Mouse (Mus musculus): ENCODE results near the gene Tcap. TPM values are rescaled to one million over a fixed set of nuclear protein-coding genes. Genes with fewer than 3 reads are reported as not detected.

The Tcap gene
- total RNA-seq, 2 experiments from 2014 or later: 1,084 to 2,520 TPM

DNA sequence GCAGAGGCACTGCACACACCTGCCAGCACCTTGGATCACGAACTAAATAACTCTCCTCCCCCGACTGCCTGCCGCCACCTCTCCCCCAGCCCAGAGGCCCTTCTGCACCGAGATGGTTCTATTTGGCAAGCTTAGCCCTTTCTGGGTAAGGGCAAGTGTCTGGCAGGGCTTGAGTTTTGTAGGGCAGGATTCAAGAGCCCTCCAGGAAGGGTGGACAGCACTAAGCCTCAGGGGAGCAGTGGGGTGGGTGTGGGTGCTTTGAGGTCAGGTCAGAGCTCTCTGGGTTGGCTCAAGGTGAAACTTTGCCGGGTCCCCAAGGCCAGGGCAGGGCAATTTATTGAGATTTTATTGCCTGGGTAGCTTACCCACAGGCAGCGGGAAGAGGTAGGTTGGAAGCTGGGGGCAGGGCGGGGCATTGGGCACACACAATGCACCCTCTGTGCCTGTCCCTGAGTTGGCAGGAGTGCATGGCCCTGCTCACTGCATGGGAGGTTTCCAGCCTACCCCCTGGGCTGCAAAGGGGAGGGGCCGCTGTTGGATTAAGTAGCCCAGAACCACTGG, 29.9 kb upstream of the Tcap start:
- intact Hi-C loops (cut with DNase I): no loop called here

GRCm38 (mm10) chr11:98354445-98354844, 29.2 kb upstream of the Tcap start:
- intact Hi-C loops (cut with DNase I): no loop called here
- no peak for DNase-seq (ENCODE audit: low spot score)

More for the DNA sequence above, 29.9 kb upstream of the Tcap start:
- no peak for DNase-seq (ENCODE audit: low spot score)

DNA sequence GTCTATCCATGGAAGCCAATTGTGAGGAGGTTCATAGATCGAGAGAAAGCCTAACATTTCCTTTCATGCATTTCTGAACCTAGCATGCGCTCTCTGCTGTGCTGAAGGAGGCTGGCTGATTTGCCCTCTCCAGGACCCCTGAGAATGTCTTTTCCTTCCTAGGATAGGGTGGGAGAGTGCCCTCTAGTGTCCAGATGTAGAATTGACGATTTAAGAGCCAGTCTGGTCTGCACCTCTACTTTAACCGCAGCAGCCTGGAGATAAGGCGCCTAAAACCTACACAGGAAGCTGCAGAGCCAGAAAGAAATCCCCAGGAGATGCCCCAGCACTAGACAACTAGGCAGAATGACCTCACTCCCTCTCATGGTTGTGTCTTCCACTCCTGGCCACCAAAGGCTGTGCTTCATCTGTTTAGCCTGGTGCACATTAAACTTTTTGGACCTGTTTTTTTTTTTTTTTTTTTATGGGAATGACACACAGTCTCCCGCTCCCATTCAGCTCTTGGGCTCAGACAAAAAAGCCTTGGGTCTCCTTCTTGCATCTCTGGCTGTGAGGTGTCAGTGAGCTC, 27.8 kb upstream of the Tcap start:
- intact Hi-C loops (cut with DNase I): no loop called here
- DNase-seq (ENCODE audit: low spot score): no peak

- intact Hi-C loops (cut with DNase I): no loop called here
- no peak for DNase-seq (ENCODE audit: low spot score)
Measured at GRCm38 (mm10) chr11:98356625-98357394, 26.8 kb upstream of the Tcap start.

DNA sequence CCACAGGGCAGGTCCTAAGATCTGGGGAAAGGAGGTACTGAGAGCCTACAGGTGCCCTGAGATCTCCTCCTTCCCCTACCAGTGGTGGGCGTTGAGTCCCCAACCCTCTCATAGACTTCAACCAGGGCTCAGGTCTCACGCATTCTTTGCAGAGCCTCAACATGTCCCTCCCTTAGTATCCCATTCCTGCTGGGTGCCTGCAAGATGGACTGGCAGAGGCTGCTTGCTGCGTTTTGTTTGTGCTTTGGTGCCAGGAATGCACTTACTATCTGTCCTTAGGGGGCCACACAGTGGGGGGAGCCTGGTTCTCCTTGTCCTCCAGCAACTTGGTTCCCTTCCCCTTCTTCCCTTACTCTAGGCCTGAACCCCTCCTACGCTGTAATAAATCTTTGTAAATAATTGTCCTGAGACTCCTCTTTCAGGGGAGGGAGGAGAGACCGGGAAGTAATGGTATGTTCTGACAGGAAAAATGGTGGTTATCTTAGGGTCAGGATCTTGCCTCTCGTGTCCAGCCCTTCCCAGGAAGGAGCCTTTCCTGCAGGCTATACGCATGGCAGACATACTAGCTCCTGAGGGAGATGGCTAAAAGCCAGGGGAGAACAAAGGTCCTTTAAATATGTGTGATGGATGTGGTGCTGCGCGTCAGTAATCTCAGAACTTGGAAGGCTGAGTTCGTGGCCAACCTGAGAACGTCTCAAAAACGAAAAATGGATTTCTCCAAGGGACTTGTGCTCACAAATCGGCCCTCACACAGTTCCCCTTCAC, 26.0 kb upstream of the Tcap start:
- no peak for DNase-seq (ENCODE audit: low spot score)
- intact Hi-C loops (cut with DNase I): no loop called here

- DNase-seq (ENCODE audit: low spot score): peak; percentile 78
- intact Hi-C loops (cut with DNase I): no loop called here
Measured at GRCm38 (mm10) chr11:98358161-98359083, 25.2 kb upstream of the Tcap start, which contains the start of gene Stard3. Stard3 (plus strand) TSS chr11:98358368.

GRCm38 (mm10) chr11:98360866-98361521, 22.6 kb upstream of the Tcap start:
- no peak for DNase-seq (ENCODE audit: low spot score)
- intact Hi-C loops (cut with DNase I): no loop called here

DNA sequence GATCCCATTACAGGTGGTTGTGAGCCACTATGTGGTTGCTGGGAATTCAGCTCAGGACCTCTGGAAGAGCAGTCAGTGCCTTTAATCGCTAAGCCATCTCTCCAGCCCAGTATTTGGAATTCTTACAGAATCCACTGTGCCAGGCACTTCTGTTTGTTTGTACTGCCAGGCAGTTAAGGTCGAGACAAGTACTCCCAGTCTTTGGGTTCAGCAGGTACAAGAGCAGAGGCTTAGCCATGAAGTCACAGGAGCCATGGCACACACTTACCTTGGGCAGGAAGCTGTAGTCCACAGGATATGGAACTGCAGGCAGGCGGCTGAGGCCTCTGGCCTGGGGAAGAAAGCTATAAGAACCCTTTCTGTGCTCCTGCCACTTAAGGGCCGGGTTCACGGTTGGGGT, 19.8 kb upstream of the Tcap start:
- intact Hi-C loops (cut with DNase I): no loop called here
- no peak for DNase-seq (ENCODE audit: low spot score)

- intact Hi-C loops (cut with DNase I): no loop called here
- DNase-seq (ENCODE audit: low spot score): no peak
Measured at GRCm38 (mm10) chr11:98364410-98364809, 19.2 kb upstream of the Tcap start.

DNA sequence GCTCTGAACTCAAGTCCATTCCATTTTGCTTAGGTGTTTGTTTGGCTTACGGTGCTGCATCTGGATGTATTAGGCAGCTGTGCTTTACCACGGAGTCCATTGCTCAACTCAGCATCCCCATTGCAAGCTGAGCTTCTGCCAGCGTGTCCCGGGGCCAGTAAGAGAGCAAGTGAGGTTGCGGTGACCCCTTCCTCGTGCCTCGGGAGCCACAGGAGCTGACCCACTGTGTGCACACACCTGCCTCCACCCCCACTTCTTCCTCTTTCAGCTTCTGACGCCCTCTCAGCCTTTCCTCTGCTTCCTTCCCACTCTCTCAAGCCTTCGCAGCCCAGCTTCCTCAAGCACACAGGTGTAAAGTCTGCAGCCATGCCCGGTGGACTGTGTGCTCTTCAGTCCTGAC, 17.3 kb upstream of the Tcap start:
- DNase-seq (ENCODE audit: low spot score): no peak
- intact Hi-C loops (cut with DNase I): no loop called here

DNA sequence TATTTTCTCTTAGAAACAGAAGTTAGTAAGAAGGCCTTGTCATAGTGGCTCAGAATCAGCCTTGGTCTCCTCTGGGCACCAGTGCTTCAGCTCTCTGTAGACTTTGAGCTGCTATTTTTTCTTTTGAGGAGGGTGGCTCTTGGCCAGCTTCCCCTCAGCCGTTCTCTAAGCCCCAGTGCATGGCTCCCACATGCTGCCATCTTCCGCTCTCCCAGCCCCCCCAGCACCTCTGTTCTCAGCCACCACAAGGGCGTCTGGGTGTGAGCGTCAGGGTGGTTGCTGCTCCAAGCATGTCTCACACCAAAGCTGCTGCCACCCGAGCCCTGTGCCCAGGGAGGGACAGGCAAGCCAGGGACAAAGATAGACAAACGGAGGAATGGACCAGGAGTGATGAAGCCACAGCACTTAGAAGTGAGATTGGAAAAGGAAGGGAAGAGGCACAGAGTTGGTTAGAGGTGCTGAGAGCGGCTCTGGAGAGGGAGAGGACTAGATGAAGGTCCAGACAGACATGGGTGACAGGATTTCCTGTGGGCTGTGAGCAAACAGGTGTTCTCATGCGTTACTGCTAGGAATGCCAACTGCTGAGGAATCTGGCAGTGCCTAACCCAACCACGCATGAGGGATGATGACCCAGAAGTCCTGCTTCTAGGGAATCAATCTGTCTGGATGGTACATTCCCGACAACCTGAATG, 16.3 kb upstream of the Tcap start:
- intact Hi-C loops (cut with DNase I): no loop called here
- no peak for DNase-seq (ENCODE audit: low spot score)

DNA sequence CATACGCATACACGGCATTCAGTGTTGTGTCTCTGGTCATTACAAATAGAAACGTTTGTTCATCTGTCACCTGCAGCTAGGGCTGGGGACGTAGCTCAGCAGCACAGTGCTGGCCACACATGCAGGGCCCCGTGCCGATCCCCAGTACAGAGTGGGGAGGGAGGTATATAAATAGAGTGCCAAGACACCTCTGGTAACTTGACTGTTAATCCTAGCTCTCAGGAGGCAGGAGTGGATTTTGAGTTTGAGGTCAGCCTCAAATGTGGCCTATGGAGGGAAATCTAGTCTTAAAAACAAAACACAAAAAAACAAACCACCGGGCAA, 15.8 kb upstream of the Tcap start:
- no peak for DNase-seq (ENCODE audit: low spot score)
- intact Hi-C loops (cut with DNase I): no loop called here

GRCm38 (mm10) chr11:98369337-98369736, 14.3 kb upstream of the Tcap start:
- intact Hi-C loops (cut with DNase I): no loop called here
- no peak for DNase-seq (ENCODE audit: low spot score)

- intact Hi-C loops (cut with DNase I): no loop called here
- DNase-seq (ENCODE audit: low spot score): no peak
Measured at GRCm38 (mm10) chr11:98370588-98370987, 13.0 kb upstream of the Tcap start.

DNA sequence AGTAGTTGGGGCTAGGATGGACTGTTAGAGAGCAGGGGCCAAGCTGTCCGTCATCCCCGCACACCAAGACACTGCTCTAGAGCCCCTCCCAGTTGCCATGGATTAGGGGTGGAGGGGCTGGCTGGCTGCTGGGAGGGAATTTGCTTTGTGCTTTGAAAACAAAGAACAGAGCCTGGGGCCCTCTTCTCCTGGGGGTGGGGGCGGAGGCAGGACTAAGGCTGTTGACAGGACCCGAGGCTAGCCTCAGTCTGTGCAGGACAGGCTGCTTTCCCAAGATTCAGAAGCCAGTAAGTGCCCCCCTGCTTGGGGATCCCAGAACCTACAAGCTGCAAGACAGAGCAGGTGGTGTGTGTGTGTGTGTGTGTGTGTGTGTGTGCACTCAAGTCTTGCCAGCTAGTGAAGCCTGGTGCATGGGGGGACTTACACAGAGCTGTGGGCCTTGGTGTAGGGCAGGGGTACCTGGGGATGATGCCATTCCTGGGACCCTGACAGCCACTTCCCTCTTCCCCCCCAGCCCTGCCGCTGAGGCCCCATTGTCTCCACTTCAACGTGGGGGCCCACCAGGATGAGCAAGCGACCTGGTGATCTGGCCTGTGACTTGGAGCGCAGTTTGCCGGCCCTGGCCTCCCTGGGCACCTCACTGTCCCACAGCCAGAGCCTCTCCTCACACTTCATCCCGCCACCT, 11.9 kb upstream of the Tcap start:
- intact Hi-C loops (cut with DNase I): loop anchor here (2.0 kb wide), 1 partner anchor 29 kb away; no protein-coding TSS in a partner anchor
- DNase-seq (ENCODE audit: low spot score): no peak

- DNase-seq (ENCODE audit: low spot score): no peak
- intact Hi-C loops (cut with DNase I): loop anchor here (2.0 kb wide), 1 partner anchor 30 kb away; no protein-coding TSS in a partner anchor
Measured at GRCm38 (mm10) chr11:98372406-98372805, 11.2 kb upstream of the Tcap start.

DNA sequence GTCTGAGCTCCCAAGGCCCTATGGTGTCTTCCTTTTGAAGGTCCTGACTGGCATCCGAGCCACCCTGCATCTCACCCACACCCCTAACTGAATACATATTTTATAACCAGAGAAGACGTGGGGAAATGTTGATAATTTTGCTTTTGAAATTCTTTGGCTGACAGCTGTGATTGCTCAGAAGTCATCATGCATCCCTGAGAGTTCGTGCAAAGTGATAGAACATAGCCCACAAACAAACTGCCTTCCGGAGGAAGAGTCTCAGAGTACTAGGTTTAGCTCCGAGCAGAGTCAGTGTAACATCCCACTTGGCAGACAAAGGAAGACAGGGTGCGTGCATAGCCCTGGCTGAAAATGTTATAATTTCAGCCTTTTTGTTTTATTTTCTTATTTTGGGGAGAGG, 10.4 kb upstream of the Tcap start:
- intact Hi-C loops (cut with DNase I): loop anchor here (2.0 kb wide), 1 partner anchor 30 kb away; no protein-coding TSS in a partner anchor
- DNase-seq (ENCODE audit: low spot score): no peak

GRCm38 (mm10) chr11:98374266-98374665, 9.3 kb upstream of the Tcap start:
- no peak for DNase-seq (ENCODE audit: low spot score)
- intact Hi-C loops (cut with DNase I): no loop called here

All from heart, postnatal 25 days (tissue).